ENCODE assay signal across 20 mouse cellular contexts in the genomic region with DNA sequence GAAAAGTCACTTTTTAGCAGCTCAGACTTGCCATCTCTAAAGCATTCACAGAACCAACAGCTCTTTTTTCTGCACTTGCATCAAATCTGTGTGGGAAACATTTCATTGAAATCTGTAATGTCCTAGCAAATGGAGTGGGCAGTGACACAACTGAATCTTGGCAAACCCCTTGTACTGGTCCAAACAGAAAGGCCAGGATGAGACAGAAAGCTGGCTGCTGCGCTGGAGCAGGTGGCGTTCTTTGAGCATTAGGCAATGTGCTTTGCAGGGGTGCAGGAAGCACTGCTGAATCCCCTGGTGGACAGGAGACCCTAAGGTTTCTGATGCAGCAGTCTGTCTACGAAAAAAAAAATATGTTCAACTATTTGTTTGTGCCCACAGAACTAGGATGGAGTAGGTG.
DNase-seq lines count a peak whose midpoint lies in the region; ATAC-seq lines count a peak whose summit lies in the region.
"Had no signal": no experiment of that assay in that cellular context is flagged by ENCODE, and none has a peak within 500 bp of the region (broad histone marks: within the 10 kb centered on the region; RNA-seq: fewer than 3 reads in every experiment).

No protein-coding gene starts in this region.

- no peaks in the 10 kb centered on the region for H3K4me1 ChIP-seq in hindbrain, embryonic 16.5 days (ENCODE audit: control insufficient read depth, insufficient read depth, low read depth, low read length)
- no peaks in the 10 kb centered on the region for H3K4me1 ChIP-seq in hindbrain, embryonic 14.5 days (replicated peaks; ENCODE audit: control insufficient read depth, insufficient read depth, low read length)
- H3K4me1 ChIP-seq: embryonic facial prominence, embryonic 12.5 days; heart, embryonic 10.5 days; limb, embryonic 13.5 days; liver, embryonic 13.5 days; midbrain, embryonic 12.5 days had no signal

- H3K27ac ChIP-seq in hindbrain, embryonic 16.5 days (ENCODE audit: low read depth, low read length), result no peak overlapping the region
- no peak overlapping the region for H3K27ac ChIP-seq in hindbrain, embryonic 14.5 days
- H3K27ac ChIP-seq: embryonic facial prominence, embryonic 12.5 days; heart, embryonic 10.5 days; kidney, postnatal 0 days; limb, embryonic 13.5 days; liver, embryonic 13.5 days; midbrain, embryonic 12.5 days had no signal

- DNase-seq in hindbrain, embryonic 14.5 days (ENCODE audit: low spot score), result no peak
- peak; percentile 97 for DNase-seq in brain, adult 2 months (ENCODE audit: low read depth, low spot score)
- peak; percentile 75 for DNase-seq in cerebellum, adult 11 months
- peak; percentile 92 for DNase-seq in cerebellum, adult 9-11 months
- DNase-seq in kidney, postnatal 25 days, result no peak
- no peak for DNase-seq in layer of hippocampus, postnatal 36 days
- DNase-seq: adrenal gland, adult 2 months; kidney, adult 18-20 months; liver, embryonic 13.5 days; lung, adult 2 months; lung, postnatal 14 days; right cerebral cortex, postnatal 14 days; spleen, adult 18-20 months had no signal

- WGBS in hindbrain, embryonic 16.5 days, result 74% methylated on average over 3 of the region's 3 CpGs
- 69% methylated on average over 3 of the region's 3 CpGs for WGBS in hindbrain, embryonic 14.5 days

- no peak overlapping the region for H3K9ac ChIP-seq in hindbrain, embryonic 16.5 days (ENCODE audit: low read depth, low read length)
- H3K9ac ChIP-seq in hindbrain, embryonic 14.5 days, result no peak overlapping the region
- H3K9ac ChIP-seq: embryonic facial prominence, embryonic 12.5 days; limb, embryonic 13.5 days; liver, embryonic 13.5 days; midbrain, embryonic 12.5 days had no signal

- H3K4me2 ChIP-seq in hindbrain, embryonic 16.5 days (ENCODE audit: low read length), result no peak overlapping the region
- no peak overlapping the region for H3K4me2 ChIP-seq in hindbrain, embryonic 14.5 days (replicated peaks)
- H3K4me2 ChIP-seq: embryonic facial prominence, embryonic 12.5 days; limb, embryonic 13.5 days; liver, embryonic 13.5 days; midbrain, embryonic 12.5 days had no signal

- H3K9me3 ChIP-seq in hindbrain, embryonic 16.5 days (ENCODE audit: control insufficient read depth, low read length), result no peaks in the 10 kb centered on the region
- H3K9me3 ChIP-seq in hindbrain, embryonic 14.5 days (ENCODE audit: control insufficient read depth, low read length), result no peaks in the 10 kb centered on the region
- H3K9me3 ChIP-seq: embryonic facial prominence, embryonic 12.5 days; heart, embryonic 10.5 days; limb, embryonic 13.5 days; liver, embryonic 13.5 days; midbrain, embryonic 12.5 days had no signal

- H3K36me3 ChIP-seq in hindbrain, embryonic 16.5 days (ENCODE audit: control insufficient read depth, insufficient read depth, low read length), result no peaks in the 10 kb centered on the region
- H3K36me3 ChIP-seq in hindbrain, embryonic 14.5 days (replicated peaks; ENCODE audit: control insufficient read depth, insufficient read depth), result no peaks in the 10 kb centered on the region
- H3K36me3 ChIP-seq: embryonic facial prominence, embryonic 12.5 days; heart, embryonic 10.5 days; limb, embryonic 13.5 days; liver, embryonic 13.5 days; midbrain, embryonic 12.5 days had no signal

- no peaks in the 10 kb centered on the region for H3K27me3 ChIP-seq in hindbrain, embryonic 16.5 days (replicated peaks; ENCODE audit: control insufficient read depth, insufficient read depth, low read length)
- no peaks in the 10 kb centered on the region for H3K27me3 ChIP-seq in hindbrain, embryonic 14.5 days (ENCODE audit: control insufficient read depth, insufficient read depth, low read length)
- H3K27me3 ChIP-seq: embryonic facial prominence, embryonic 12.5 days; limb, embryonic 13.5 days; liver, embryonic 13.5 days; midbrain, embryonic 12.5 days had no signal

- no peak overlapping the region for H3K4me3 ChIP-seq in hindbrain, embryonic 16.5 days (ENCODE audit: low read length)
- no peak overlapping the region for H3K4me3 ChIP-seq in hindbrain, embryonic 14.5 days (replicated peaks; ENCODE audit: low read length)
- H3K4me3 ChIP-seq: embryonic facial prominence, embryonic 12.5 days; heart, embryonic 10.5 days; limb, embryonic 13.5 days; liver, embryonic 13.5 days; midbrain, embryonic 12.5 days had no signal

- ATAC-seq in hindbrain, embryonic 16.5 days, result 0 out of 2 replicates have a peak, but pooled peaks have one; percentile 20
- ATAC-seq in hindbrain, embryonic 14.5 days (ENCODE audit: low FRiP score), result no peak
- ATAC-seq: inflammation-experienced regulatory T-cells, adult 6 months had no signal

Comparison
In these comparisons a context has a peak if more than half of its experiments do, and no peak if none do; other contexts are left out.
1. DNase-seq: peak in brain, adult 2 months (single experiment), cerebellum, adult 11 months (single experiment) and cerebellum, adult 9-11 months (single experiment); none in hindbrain, embryonic 14.5 days (single experiment), kidney, postnatal 25 days (0 of 2) and layer of hippocampus, postnatal 36 days (0 of 2).